Mouse (Mus musculus) hindbrain, embryonic 13.5 days (tissue): ENCODE results near the gene Snx30. TPM values are rescaled to one million over a fixed set of nuclear protein-coding genes. Genes with fewer than 3 reads are reported as not detected.

Experiments used
- ATAC-seq: fragments of 200-750 bp; cut with Nextera tagmentation; 2 replicates; pipeline ENCODE4 v1.8.0; 2017; ENCODE audit warnings: moderate TSS enrichment; ENCODE audit not compliant: low FRiP score
- H3K27ac ChIP-seq: fragments of 300-500 bp; sonication (generic); 2 replicates; pipeline ENCODE4 v1.5.1; 2015; ENCODE audit warnings: inconsistent platforms, mild to moderate bottlenecking, moderate library complexity
- H3K27me3 ChIP-seq: fragments of 300-500 bp; sonication (generic); 2 replicates; pipeline ENCODE4 v1.6.1; 2015; ENCODE audit warnings: mild to moderate bottlenecking, inconsistent platforms
- H3K36me3 ChIP-seq: fragments of 300-500 bp; sonication (generic); 2 replicates; pipeline ENCODE4 v1.6.1; 2015; ENCODE audit warnings: mild to moderate bottlenecking, inconsistent platforms
- H3K4me1 ChIP-seq: fragments of 300-500 bp; sonication (generic); replicated peaks from 2 replicates; pipeline ENCODE4 v1.6.1; 2015; ENCODE audit warnings: inconsistent platforms
- H3K4me2 ChIP-seq: fragments of 300-500 bp; sonication (generic); 2 replicates; pipeline ENCODE4 v1.6.1; 2015; ENCODE audit warnings: inconsistent platforms, mild to moderate bottlenecking, moderate library complexity
- H3K4me3 ChIP-seq: fragments of 300-500 bp; sonication (generic); 2 replicates; pipeline ENCODE4 v1.5.1; 2015; ENCODE audit warnings: mild to moderate bottlenecking, inconsistent platforms
- H3K9ac ChIP-seq: fragments of 300-500 bp; sonication (generic); 2 replicates; pipeline ENCODE4 v1.6.1; 2015; ENCODE audit warnings: mild to moderate bottlenecking, inconsistent platforms
- H3K9me3 ChIP-seq: fragments of 300-500 bp; sonication (generic); 2 replicates; pipeline ENCODE4 v1.6.1; 2016; ENCODE audit warnings: inconsistent platforms
- WGBS: fragments of 180-500 bp; shearing (Covaris S2); methylation state at CpG from one replicate; pipeline ENCODE4 v1.1.7; 2015; 5-methylcytosine and 5-hydroxymethylcytosine counted together
- polyA plus RNA-seq: library from polyadenylated mRNA; unstranded; fragments of >200 nt; fragmentation: Nextera tagmentation; extraction: Ambion mirVana; gene quantifications from 2 replicates; pipeline ENCODE4 v1.2.1, GENCODE M21; 2015

Snx30 gene
- polyA plus RNA-seq, 1 experiment from 2014 or later, result 14.2 TPM

GRCm38 (mm10) chr4:59898521-59898919, 92.9 kb downstream of the Snx30 start:
- no peaks in the 10 kb centered on the region for H3K27me3 ChIP-seq
- no peak for ATAC-seq
- H3K9ac ChIP-seq, result no peak overlapping the region
- no peak overlapping the region for H3K27ac ChIP-seq
- H3K4me3 ChIP-seq, result no peak overlapping the region
- H3K36me3 ChIP-seq, result peaks cover 72% of the 10 kb centered on the region
- no peak overlapping the region for H3K4me2 ChIP-seq
- no peaks in the 10 kb centered on the region for H3K9me3 ChIP-seq
- 92% methylated on average over 9 of the region's 9 CpGs for WGBS
- no peaks in the 10 kb centered on the region for H3K4me1 ChIP-seq

GRCm38 (mm10) chr4:59901810-59902209, 96.2 kb downstream of the Snx30 start:
- Histone ChIP-seq H3K4me2 (no peak overlapping the region), H3K9ac (no peak overlapping the region), H3K36me3 (peaks cover 41% of the 10 kb centered on the region), H3K27me3 (no peaks in the 10 kb centered on the region), H3K4me1 (no peaks in the 10 kb centered on the region), H3K27ac (no peak overlapping the region), H3K9me3 (no peaks in the 10 kb centered on the region), H3K4me3 (no peak overlapping the region)
- WGBS, result 95% methylated on average over 6 of the region's 6 CpGs
- no peak for ATAC-seq

GRCm38 (mm10) chr4:59902547-59902946, 96.9 kb downstream of the Snx30 start:
- Histone ChIP-seq H3K27me3 (no peaks in the 10 kb centered on the region), H3K36me3 (peaks cover 36% of the 10 kb centered on the region), H3K27ac (no peak overlapping the region), H3K4me1 (no peaks in the 10 kb centered on the region), H3K9me3 (no peaks in the 10 kb centered on the region), H3K4me2 (no peak overlapping the region), H3K4me3 (no peak overlapping the region), H3K9ac (no peak overlapping the region)
- ATAC-seq, result no peak
- 72% methylated on average over 6 of the region's 6 CpGs for WGBS

GRCm38 (mm10) chr4:59907092-59907491, 101.5 kb downstream of the Snx30 start:
- 79% methylated on average over 6 of the region's 6 CpGs for WGBS
- Histone ChIP-seq H3K9ac (no peak overlapping the region), H3K4me2 (no peak overlapping the region), H3K4me1 (no peaks in the 10 kb centered on the region), H3K27ac (no peak overlapping the region), H3K4me3 (no peak overlapping the region), H3K36me3 (no peaks in the 10 kb centered on the region; the same call in 1 of the 2 replicates), H3K27me3 (no peaks in the 10 kb centered on the region), H3K9me3 (no peaks in the 10 kb centered on the region)
- ATAC-seq, result no peak

- 53% methylated on average over 10 of the region's 10 CpGs for WGBS
- no peak for ATAC-seq
Measured at GRCm38 (mm10) chr4:59907657-59908230, 102.1 kb downstream of the Snx30 start.

DNA sequence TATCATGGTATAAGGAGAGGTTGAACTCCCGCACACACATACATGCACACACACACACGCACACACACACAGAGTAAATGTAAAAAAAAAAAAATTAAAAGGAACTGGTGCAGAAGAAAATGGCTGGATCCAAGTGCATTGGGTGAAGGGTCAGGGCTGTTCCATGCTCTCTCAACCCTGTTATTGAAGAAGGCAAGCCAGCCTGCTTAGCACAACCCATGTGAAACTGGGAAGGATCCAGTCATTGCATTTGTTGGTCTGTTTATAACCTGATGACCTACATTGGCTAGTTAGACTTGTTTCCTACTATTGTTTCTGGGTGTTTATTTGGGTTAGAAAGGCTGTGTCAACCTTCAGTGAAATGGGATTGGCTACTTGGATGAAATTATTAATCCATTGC, 103.1 kb downstream of the Snx30 start:
- Histone ChIP-seq H3K9ac (no peak overlapping the region), H3K4me2 (no peak overlapping the region), H3K4me1 (no peaks in the 10 kb centered on the region), H3K27me3 (peaks cover 6% of the 10 kb centered on the region), H3K27ac (no peak overlapping the region), H3K9me3 (no peaks in the 10 kb centered on the region), H3K36me3 (no peaks in the 10 kb centered on the region), H3K4me3 (no peak overlapping the region)
- 93% methylated on average over 2 of the region's 2 CpGs for WGBS
- ATAC-seq, result no peak

More at GRCm38 (mm10) chr4:59907657-59908230, 102.1 kb downstream of the Snx30 start:
- H3K4me3 ChIP-seq, result no peak overlapping the region
- H3K36me3 ChIP-seq, result no peaks in the 10 kb centered on the region
- no peaks in the 10 kb centered on the region for H3K27me3 ChIP-seq
- no peaks in the 10 kb centered on the region for H3K9me3 ChIP-seq
- no peak overlapping the region for H3K4me2 ChIP-seq
- no peak overlapping the region for H3K9ac ChIP-seq
- no peak overlapping the region for H3K27ac ChIP-seq
- H3K4me1 ChIP-seq, result no peaks in the 10 kb centered on the region

GRCm38 (mm10) chr4:59914608-59915403, 109.2 kb downstream of the Snx30 start, which contains the start of gene Slc46a2:
Gene Slc46a2, minus strand, starts transcription at chr4:59915056.
- H3K4me2 ChIP-seq, result peak within 1 kb of the TSS; percentile 4; the same call in 1 of the 2 replicates
- WGBS, result 17% methylated on average over 22 of the region's 22 CpGs
- no peaks in the 10 kb centered on the region for H3K9me3 ChIP-seq
- no peak within 1 kb of the TSS for H3K4me3 ChIP-seq
- H3K27ac ChIP-seq, result no peak within 1 kb of the TSS
- no peaks in the 10 kb centered on the region for H3K36me3 ChIP-seq
- H3K9ac ChIP-seq, result no peak within 1 kb of the TSS
- no peaks in the 10 kb centered on the region for H3K4me1 ChIP-seq
- ATAC-seq, result no peak
- peaks cover 24% of the 10 kb centered on the region for H3K27me3 ChIP-seq

- H3K4me2 ChIP-seq, result no peak overlapping the region
- no peak overlapping the region for H3K4me3 ChIP-seq
- no peaks in the 10 kb centered on the region for H3K4me1 ChIP-seq
- peaks cover 24% of the 10 kb centered on the region for H3K27me3 ChIP-seq
- no peaks in the 10 kb centered on the region for H3K36me3 ChIP-seq
- no peaks in the 10 kb centered on the region for H3K9me3 ChIP-seq
- no peak overlapping the region for H3K27ac ChIP-seq
- WGBS, result 98% methylated on average over 3 of the region's 3 CpGs
- no peak overlapping the region for H3K9ac ChIP-seq
- no peak for ATAC-seq
Measured at GRCm38 (mm10) chr4:59917966-59918365, 112.3 kb downstream of the Snx30 start.

DNA sequence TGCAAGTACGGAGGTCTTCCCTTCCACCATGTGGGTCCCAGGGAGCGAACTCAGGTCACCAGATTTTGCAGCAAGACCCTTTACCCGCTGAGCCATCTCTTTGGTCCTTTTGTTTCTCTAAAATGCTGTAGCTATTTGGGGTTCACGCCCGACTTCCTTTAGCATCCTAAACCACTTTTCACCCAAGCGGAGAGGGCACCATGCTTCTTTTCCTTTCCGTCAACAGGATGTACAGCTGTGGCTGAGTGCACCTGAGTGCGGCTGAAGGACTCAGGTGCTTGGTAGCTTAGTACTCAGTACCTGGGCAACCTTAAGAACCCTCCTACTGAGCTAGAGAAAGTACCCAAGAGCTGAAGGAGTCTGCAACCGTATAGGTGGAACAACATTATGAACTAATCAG, 119.4 kb downstream of the Snx30 start:
- no peak for ATAC-seq
- 88% methylated on average over 9 of the region's 9 CpGs for WGBS
- H3K36me3 ChIP-seq, result no peaks in the 10 kb centered on the region
- H3K4me3 ChIP-seq, result no peak overlapping the region
- no peaks in the 10 kb centered on the region for H3K27me3 ChIP-seq
- H3K9ac ChIP-seq, result no peak overlapping the region
- no peak overlapping the region for H3K27ac ChIP-seq
- H3K4me2 ChIP-seq, result no peak overlapping the region
- no peaks in the 10 kb centered on the region for H3K9me3 ChIP-seq
- no peaks in the 10 kb centered on the region for H3K4me1 ChIP-seq

DNA sequence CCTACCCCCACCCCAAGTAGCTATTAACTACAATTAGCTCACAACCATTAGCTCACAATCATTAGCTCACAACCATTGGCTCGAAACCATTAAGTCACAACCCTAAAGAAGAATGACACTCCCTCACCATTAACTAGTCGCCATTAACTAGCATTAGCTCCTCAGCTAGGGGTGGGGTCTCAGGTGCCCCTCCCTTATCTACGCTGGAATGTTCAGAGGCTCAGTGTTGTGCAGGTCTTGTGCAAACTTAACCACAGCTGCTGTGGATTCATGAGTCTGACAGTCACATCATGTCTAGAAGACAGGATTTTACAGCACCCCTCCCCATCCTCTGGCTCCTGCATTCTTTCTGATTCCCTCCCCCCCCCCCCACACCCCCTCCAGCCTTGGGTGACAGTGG, 122.0 kb downstream of the Snx30 start:
- no peaks in the 10 kb centered on the region for H3K36me3 ChIP-seq
- no peaks in the 10 kb centered on the region for H3K27me3 ChIP-seq
- H3K4me2 ChIP-seq, result no peak overlapping the region
- WGBS, result 89% methylated on average over 3 of the region's 3 CpGs
- no peak overlapping the region for H3K27ac ChIP-seq
- no peak overlapping the region for H3K9ac ChIP-seq
- ATAC-seq, result no peak
- no peak overlapping the region for H3K4me3 ChIP-seq
- no peaks in the 10 kb centered on the region for H3K4me1 ChIP-seq
- H3K9me3 ChIP-seq, result no peaks in the 10 kb centered on the region

DNA sequence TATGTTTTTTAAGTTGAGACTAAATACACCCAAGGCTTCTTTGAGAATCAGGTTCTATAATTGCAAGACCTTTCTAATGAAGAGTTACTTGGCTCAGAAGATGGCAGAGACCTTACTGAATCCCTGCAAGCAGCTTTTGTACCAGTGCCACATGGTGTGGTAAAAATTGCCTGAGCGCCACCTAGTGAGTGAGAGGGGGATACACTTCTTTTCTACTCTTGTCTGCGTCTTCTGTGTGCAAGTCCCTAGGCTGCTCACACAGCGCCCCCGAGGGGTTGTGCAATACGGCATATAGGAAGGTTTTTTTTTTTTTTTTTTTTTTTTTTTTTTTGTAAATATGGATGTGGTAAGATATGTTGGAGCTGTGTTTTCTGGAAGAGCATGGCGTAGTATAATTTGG, 122.7 kb downstream of the Snx30 start:
- 23% methylated on average over 6 of the region's 6 CpGs for WGBS
- peak; percentile 50; the same call in 1 of the 2 replicates for ATAC-seq

GRCm38 (mm10) chr4:59932505-59933281, 127.1 kb downstream of the Snx30 start:
- no peaks in the 10 kb centered on the region for H3K9me3 ChIP-seq
- H3K4me1 ChIP-seq, result no peaks in the 10 kb centered on the region
- ATAC-seq, result peak; percentile 90
- H3K27me3 ChIP-seq, result no peaks in the 10 kb centered on the region
- no peak overlapping the region for H3K4me3 ChIP-seq
- 62% methylated on average over 6 of the region's 6 CpGs for WGBS
- no peak overlapping the region for H3K4me2 ChIP-seq
- no peak overlapping the region for H3K9ac ChIP-seq
- no peak overlapping the region for H3K27ac ChIP-seq
- H3K36me3 ChIP-seq, result no peaks in the 10 kb centered on the region

More for the DNA sequence above, 122.7 kb downstream of the Snx30 start:
- H3K9me3 ChIP-seq, result no peaks in the 10 kb centered on the region
- no peak overlapping the region for H3K9ac ChIP-seq
- no peaks in the 10 kb centered on the region for H3K27me3 ChIP-seq
- H3K4me1 ChIP-seq, result no peaks in the 10 kb centered on the region
- H3K4me3 ChIP-seq, result no peak overlapping the region
- H3K4me2 ChIP-seq, result no peak overlapping the region
- H3K36me3 ChIP-seq, result no peaks in the 10 kb centered on the region
- no peak overlapping the region for H3K27ac ChIP-seq
